Mouse (Mus musculus) ES-E14 (cell line): ENCODE data around the gene Arl11. TPM values are rescaled to one million over a fixed set of nuclear protein-coding genes. Genes with fewer than 3 reads are reported as not detected.

Source experiments
- DNase-seq: peaks from one replicate; pipeline ENCODE4 v3.0.0-alpha.2; 2013; ENCODE audit warnings: low read depth, low spot score
- H3K27ac ChIP-seq: 2 replicates; pipeline ENCODE4 v1.5.1; 2012; ENCODE audit warnings: low read depth, mild to moderate bottlenecking, low read length, moderate library complexity, mixed read lengths; ENCODE audit not compliant: poor library complexity, insufficient read depth, severe bottlenecking
- H3K36me3 ChIP-seq: 2 replicates; pipeline ENCODE4 v1.6.1; 2012; ENCODE audit warnings: mild to moderate bottlenecking, low read length, moderate library complexity, mixed read lengths; ENCODE audit not compliant: control insufficient read depth, poor library complexity, insufficient read depth, severe bottlenecking
- H3K4me1 ChIP-seq, 2 experiments: fragments of 150-350 bp in 1 of 2; sonication (generic) in 1 of 2; 2 replicates each; pipeline ENCODE4 v1.6.1; 2012; ENCODE audit warnings: low read length in 2 of 2, mild to moderate bottlenecking in 1 of 2, mixed read lengths in 1 of 2; ENCODE audit not compliant: control insufficient read depth in 2 of 2, insufficient read depth in 2 of 2, poor library complexity in 1 of 2
- H3K4me3 ChIP-seq, 2 experiments: fragments of 150-350 bp in 1 of 2; sonication (generic) in 1 of 2; 2 replicates each; pipeline ENCODE4 v1.5.1; 2012; ENCODE audit warnings: low read length in 2 of 2, low read depth in 1 of 2, mild to moderate bottlenecking in 1 of 2, mixed read lengths in 1 of 2; ENCODE audit not compliant: insufficient read depth in 1 of 2, poor library complexity in 1 of 2, severe bottlenecking in 1 of 2
- H3K9ac ChIP-seq: 2 replicates; pipeline ENCODE4 v1.6.1; 2012; ENCODE audit warnings: low read depth, mild to moderate bottlenecking, low read length, mixed read lengths; ENCODE audit not compliant: poor library complexity, insufficient read depth, severe bottlenecking
- H3K9me3 ChIP-seq: fragments of 150-350 bp; sonication (generic); 2 replicates; pipeline ENCODE4 v1.6.1; 2012; ENCODE audit warnings: low read depth, mild to moderate bottlenecking, low read length; ENCODE audit not compliant: control insufficient read depth, insufficient read depth
- CHD2 ChIP-seq: IDR thresholded peaks from 2 replicates; pipeline ENCODE4 v1.6.1; 2014; ENCODE audit warnings: mild to moderate bottlenecking, low read depth, low read length, inconsistent platforms
- HCFC1 ChIP-seq: IDR thresholded peaks from 2 replicates; pipeline ENCODE4 v1.6.1; 2012; ENCODE audit warnings: low read length, inconsistent platforms, borderline replicate concordance; ENCODE audit not compliant: insufficient read depth
- MAFK ChIP-seq: IDR thresholded peaks from 2 replicates; pipeline ENCODE4 v1.6.1; 2014; ENCODE audit warnings: mild to moderate bottlenecking, low read depth, low read length, inconsistent platforms; ENCODE audit not compliant: insufficient read depth
- ZC3H11A ChIP-seq: IDR thresholded peaks from 2 replicates; pipeline ENCODE4 v1.6.1; 2012; ENCODE audit warnings: low read depth, mild to moderate bottlenecking, inconsistent platforms, low read length, borderline replicate concordance
- ZNF384 ChIP-seq: IDR thresholded peaks from 2 replicates; pipeline ENCODE4 v1.6.1; 2012; ENCODE audit warnings: low read depth, low read length, inconsistent platforms
- in situ Hi-C, 2 experiments: fragments of 600-800 bp; cut with MboI; formaldehyde crosslinking; loops; one replicate each; pipeline ENCODE4 v1.15.1; 2025; ENCODE audit warnings: low sequenced_read_pairs in 2 of 2, inconsistent platforms in 1 of 2; ENCODE audit not compliant: unreplicated experiment in 2 of 2
- total RNA-seq: library from RNA; depleted of rRNA; stranded (reverse); fragments of 300-350 nt; gene quantifications from 2 replicates; pipeline ENCODE4 v1.2.3, GENCODE M21; 2012; rRNA removed

Arl11 gene
- total RNA-seq, 1 experiment, result not detected

DNA sequence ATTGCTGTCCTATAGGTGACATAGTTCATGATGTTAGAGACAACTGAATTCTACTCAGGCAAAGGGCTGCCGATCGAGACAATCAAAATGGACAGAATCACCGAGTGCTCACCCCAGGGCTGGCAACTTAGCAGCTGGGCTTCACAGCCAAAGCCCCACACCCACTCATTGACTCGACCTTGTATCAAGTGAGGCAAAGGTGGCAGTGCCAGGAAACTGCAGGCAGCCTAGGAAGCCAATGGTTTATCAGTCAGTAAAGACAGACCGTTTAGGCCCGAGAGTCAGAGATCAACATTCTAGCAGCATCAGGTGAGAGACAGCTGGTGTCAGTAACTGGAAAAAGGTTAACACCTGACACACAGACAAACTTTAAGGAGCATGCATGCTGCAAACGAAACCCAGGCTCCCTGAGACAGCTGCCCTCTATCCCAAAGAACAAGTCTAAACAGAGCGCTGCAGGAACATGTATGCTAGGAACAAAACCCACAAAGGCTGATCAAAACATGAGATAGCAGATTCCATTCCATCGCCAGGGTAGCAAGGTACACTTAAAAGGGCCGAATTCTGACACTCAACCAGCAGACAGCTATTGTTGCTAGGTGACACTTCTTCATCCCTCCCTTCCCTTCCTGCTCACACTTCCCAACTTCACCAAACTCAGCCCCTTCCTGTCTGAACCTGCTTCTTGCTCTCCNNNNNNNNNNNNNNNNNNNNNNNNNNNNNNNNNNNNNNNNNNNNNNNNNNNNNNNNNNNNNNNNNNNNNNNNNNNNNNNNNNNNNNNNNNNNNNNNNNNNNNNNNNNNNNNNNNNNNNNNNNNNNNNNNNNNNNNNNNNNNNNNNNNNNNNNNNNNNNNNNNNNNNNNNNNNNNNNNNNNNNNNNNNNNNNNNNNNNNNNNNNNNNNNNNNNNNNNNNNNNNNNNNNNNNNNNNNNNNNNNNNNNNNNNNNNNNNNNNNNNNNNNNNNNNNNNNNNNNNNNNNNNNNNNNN, 45.0 kb downstream of the Arl11 start:
- H3K36me3 ChIP-seq, result no peaks in the 10 kb centered on the region
- no peak for TF ChIP-seq CHD2
- no peak for TF ChIP-seq HCFC1
- TF ChIP-seq MAFK, result no peak
- no peak for TF ChIP-seq ZC3H11A
- no peak for TF ChIP-seq ZNF384
- no peak overlapping the region for H3K27ac ChIP-seq
- no peak for DNase-seq
- in situ Hi-C loops, result no loop called here
- H3K4me1 ChIP-seq, result no peaks in the 10 kb centered on the region
- H3K9ac ChIP-seq, result no peak overlapping the region
- no peak overlapping the region for H3K4me3 ChIP-seq
- H3K9me3 ChIP-seq, result no peaks in the 10 kb centered on the region

DNA sequence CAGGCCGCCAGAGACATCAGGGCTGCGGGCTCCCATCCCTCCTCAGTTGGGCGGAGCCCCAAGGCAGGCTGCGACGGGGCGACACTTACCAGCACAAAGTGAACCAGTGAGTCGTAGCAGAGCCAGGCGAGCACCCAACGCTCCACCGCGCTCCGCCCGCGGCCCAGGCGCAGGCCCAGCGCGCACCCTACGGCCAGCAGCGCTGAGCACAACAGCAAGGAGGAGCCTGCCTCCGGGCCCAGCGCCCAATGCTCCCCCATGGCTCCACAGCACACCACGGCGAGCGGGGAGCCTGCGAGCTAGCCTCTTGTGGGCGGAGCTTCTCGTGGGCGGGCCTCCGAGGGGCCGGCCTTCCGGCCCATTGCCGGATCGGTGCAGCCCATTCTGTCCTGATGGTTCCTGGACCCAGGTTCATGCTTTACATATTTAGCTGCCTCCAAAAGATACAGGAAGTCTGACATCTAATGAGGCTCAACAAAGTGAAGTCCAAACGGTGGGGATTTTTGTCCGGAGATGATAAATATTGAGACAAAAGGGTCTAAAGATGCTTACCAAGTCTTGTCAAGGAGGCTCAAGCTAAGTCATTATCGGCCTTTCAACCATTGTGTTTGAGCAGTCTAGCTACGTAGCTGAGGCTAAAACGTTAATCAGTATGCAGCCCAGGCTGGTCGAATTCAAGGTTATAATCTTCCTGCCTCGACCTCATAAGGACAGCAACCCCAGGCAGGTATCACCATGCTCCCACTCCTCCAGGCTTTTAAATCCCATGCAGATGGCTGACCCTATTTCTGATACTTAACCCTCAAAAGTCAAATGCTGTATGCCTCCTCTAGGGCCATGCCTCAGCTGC, 50.8 kb downstream of the Arl11 start, which contains the start of gene Ebpl:
Gene Ebpl (minus strand): TSS at position 309 of the 850 bp plus-strand sequence.
- H3K4me1 ChIP-seq, result 0 out of 4 replicates have a peak, but pooled peaks cover 0 to 3% of the 10 kb centered on the region in 2 experiments
- H3K27ac ChIP-seq, result 0 out of 2 replicates have a peak within 1 kb of the TSS, but pooled peaks have one; percentile 6
- DNase-seq, result peak; percentile 74
- no peaks in the 10 kb centered on the region for H3K36me3 ChIP-seq
- TF ChIP-seq CHD2 (no peak), HCFC1 (no peak), ZC3H11A (no peak), ZNF384 (no peak), MAFK (no peak)
- peak within 1 kb of the TSS; percentile 74 to 85 for H3K4me3 ChIP-seq
- in situ Hi-C loops, result no loop called here
- H3K9ac ChIP-seq, result peak within 1 kb of the TSS; percentile 90
- no peaks in the 10 kb centered on the region for H3K9me3 ChIP-seq

DNA sequence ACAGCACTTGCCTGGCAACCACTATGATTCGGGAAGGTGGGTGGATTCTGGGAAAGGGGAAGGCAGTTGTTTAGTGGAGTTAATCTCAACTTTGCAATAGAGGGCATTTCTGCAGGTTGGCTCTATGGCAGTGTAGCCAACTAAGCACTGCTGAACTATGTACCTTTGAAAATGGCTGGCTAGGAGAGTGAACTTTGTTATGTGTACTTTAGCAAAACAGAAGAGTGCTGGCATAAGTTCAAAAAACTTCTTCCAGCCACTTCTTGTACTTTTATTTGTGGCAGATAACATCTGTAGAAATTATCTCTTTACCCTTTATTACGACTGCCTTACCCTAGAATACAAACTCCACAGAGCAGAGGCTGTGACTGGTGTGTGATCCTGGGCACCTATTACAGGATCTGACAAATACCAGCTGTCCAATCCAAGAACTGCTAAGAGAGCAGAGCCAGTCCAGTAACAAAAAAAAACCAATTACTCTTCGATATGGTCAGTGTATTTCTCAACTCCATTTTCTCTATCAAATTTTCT, 51.5 kb downstream of the Arl11 start:
- Histone ChIP-seq H3K9me3 (no peaks in the 10 kb centered on the region), H3K27ac (no peak overlapping the region), H3K4me3 (0 out of 4 replicates have a peak overlapping the region, but pooled peaks of 1 of the 2 experiments have one; percentile 74), H3K9ac (peak overlapping the region; percentile 12; the same call in 1 of the 2 replicates), H3K4me1 (0 out of 4 replicates have a peak, but pooled peaks cover 0 to 3% of the 10 kb centered on the region in 2 experiments), H3K36me3 (no peaks in the 10 kb centered on the region)
- in situ Hi-C loops, result no loop called here
- no peak for DNase-seq
- TF ChIP-seq HCFC1 (no peak), CHD2 (no peak), MAFK (no peak), ZC3H11A (no peak), ZNF384 (no peak)

Other genes with a start within 250 kb of the Arl11 start
- 8.3 and 13.8 TPM in 2 replicates for gene Sacs, start 171.3 kb upstream of the Arl11 start, total RNA-seq
- 0.13 TPM in 1 of 2 replicates, not detected in the other for gene Sgcg, start 51.3 kb upstream of the Arl11 start, total RNA-seq
- 4.0 and 7.5 TPM in 2 replicates for gene Ebpl, start 50.7 kb downstream of the Arl11 start, total RNA-seq
- 38.0 and 51.7 TPM in 2 replicates for gene Kpna3, start 130.1 kb downstream of the Arl11 start, total RNA-seq
- 5.1 and 6.0 TPM in 2 replicates for gene Spryd7, start 247.1 kb downstream of the Arl11 start, total RNA-seq